Mouse (Mus musculus) cerebellum, adult 11 months (tissue): ENCODE measurements around the gene Nol4l.

Source experiments
- DNase-seq: peaks from one replicate; pipeline ENCODE4 v3.0.0; 2022

Gene Nol4l

DNA sequence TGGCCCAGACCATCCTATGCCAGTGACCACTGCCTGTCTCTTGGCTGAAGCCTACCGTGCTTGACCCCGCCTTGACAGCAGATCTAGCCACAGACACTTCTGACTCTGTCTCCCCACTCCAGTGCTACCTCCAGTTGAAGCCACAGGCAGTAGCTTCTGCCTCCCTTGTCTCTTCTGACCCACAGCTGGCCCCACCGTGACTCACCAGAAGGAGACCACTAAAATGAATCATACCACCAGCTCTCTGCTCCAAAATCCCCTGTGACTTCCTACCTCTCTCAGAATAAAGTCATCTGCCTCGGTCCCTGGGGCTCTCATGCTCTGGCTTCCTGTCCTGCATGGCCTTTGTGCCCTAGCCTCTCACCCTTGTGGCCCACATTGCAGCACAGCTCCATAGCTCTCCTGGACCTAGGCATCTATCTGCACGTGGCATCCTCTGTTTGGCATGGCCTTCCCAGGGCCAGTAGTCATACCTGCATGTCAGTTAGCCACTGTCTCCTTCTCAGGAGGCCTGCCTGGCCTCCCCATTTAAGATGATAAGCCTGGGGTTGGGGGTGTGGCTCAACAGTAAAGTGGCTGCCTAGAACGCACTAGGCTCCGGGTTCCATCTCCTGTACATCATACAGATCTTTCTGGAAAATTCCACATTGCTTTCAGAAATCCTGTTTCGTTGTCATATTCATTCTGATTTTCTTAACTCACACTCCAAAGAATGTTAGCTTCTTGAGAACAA, 13.3 kb upstream of the Nol4l start:
- DNase-seq = no peak

- DNase-seq = no peak
These were observed 9.1 kb upstream of the Nol4l start for GRCm38 (mm10) chr2:153538898-153539297.

- no peak for DNase-seq
These were observed 4.2 kb upstream of the Nol4l start for GRCm38 (mm10) chr2:153533981-153534380.

- no peak for DNase-seq
These were observed 1.2 kb upstream of the Nol4l start for GRCm38 (mm10) chr2:153530948-153531347.

DNA sequence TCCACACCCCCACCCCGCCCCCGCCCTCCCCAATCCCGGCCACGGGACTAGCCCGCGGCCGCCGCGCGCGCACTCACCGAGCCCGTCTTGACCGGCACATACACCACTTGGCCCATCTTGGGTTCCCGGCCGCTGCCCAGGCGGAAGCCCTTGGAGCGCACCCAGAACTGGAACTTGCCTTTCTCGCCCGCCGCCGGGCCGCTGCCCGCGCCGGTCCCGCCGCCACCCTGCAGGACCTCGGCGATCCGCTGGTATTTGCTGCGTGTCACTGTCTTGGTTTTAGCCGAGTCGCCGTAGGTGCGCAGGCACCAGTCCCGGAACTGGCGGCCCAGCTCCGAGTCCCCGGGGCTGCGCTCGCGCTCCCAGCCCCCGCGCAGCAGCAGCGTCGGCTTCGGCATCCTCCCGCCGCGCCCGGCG, 398 bp downstream of the Nol4l start:
- DNase-seq = peak; percentile 67

DNA sequence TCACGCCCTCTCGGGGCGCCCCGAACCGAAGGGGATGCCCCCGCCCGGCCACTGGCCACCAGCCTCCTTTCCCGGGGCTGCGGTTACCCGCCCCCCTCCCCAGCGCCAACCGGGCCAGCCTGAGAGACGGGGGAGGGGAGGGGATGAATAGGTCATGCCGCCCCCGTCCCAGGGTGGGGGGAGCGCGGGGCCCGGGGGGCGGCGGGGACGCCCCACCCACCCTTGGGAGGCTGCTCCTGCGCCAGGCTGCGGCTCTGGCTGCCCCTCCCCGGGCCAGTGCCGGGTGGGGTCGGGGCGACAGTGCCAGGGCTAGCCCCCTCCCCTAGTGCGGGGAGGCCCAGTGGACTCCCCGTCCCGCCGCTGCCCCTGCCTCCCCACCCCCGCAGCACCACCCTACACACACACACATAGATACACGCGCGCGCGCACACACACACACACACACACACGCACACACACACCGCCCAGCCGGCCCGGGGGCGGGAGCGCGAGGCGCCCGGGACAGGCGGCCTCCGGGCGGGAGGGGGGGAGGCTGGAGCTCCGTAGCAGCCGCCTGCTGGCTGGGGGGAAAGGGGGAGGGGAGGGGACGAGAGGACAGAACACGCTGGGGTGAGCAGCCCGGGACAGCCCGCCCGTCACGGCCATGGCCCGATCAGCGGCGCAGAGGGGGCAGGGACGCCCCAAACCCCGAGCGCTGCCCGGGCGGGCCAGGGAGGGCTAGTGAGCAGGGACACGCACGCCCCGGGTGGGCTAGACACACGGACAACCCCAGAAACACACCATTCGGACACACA, 1.0 kb downstream of the Nol4l start:
- DNase-seq = peak; percentile 57

DNA sequence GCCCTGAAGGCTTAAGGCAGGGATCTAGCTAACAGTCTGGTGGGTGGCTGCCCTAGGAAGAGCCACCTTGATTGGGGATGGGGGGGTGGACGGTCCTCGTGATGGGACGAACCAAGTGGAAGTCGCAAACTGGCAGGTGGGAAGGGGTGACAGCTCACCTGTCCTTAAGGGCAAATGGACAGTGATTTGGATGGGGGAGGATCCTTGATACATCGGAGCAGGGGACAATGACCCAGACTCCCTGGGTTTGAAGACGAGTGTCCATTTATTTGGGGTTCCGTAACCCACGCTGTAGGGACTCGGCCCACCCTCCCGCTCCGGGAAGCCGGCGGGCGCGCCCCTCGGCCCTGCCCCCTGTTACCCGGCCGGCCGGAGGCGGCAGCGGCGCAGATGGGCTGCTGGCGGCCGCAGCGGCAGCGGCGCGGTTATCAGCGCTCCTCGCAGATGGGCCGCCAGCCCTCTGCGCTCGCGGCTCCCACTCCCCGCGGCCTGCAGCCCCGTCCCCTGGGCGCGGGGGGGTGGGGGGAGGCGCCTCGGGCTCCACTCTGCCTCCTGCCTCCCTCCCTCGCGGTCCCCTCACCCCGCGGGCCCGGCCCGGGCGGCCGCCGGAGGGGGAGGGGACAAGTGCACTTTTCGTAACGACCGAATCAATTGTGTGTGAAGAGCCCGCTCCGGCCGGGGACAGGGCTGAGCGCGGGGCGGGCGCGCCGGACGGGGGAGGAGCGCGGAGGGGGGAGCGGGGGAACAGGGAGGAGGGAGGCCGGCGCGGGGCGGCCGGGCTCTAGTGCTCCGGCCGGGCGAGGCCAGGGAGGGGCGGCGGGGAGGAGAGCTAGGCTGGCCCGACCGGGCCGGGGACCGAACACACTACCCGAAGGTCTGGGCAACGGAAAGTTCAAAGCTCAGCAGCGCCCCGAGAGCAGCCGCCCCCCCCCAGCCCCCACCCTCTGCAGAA, 1.9 kb downstream of the Nol4l start:
- peak; percentile 61 for DNase-seq

DNA sequence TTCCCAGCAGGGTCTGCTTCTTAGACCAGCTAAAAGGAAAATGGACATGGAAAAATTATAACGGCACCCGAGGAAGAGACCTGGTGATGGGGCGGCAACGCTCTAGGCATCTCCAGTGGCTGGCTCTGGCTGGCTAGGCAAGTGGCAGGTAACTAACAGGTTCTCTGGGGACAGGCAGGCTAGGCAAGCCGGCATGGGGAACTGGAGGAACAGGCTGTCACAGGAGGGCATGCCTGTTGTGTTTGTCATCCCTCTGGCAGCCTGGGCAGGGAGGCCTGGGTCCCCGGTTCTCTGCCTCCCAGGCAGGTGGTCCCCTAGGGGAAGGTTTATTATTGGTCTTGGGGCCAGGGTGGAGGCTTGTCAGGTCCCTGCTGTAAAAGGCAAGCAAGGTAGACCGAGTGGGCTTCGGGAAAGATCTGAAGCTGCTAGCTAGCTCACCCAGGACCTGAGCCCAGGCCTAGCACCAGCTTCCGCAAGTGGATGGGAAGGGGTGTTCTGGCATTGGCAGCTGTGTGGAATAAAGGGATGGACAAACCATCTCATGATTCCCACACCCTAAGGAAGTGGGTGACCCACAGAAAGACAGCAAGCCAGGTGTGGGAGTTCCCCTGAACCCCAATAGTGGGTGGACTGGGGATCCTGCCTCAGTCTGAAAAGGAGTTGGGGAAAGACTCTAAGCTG, 2.8 kb downstream of the Nol4l start:
- DNase-seq = no peak

- no peak for DNase-seq
These were observed 3.9 kb downstream of the Nol4l start for GRCm38 (mm10) chr2:153525906-153526311.

DNA sequence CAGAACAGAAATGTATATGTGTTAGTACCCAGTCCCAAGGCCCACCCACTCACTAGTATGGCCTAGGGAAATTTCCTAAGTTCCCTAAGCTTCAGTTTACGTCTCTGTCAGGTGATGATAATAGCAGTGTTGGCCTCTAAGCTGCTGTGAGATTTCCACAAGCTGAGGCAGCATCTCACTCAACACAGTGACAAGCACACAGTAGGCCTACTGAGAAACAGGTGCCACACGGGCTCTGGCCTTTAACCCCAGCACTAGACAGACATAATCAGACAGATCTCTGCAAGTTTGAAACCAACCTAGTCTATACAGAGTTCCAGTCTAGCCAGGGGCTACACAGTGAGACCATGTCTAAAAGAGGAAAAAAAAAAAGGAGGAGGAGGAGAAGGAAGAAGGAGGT, 5.0 kb downstream of the Nol4l start:
- DNase-seq = no peak

- no peak for DNase-seq
These were observed 6.1 kb downstream of the Nol4l start for GRCm38 (mm10) chr2:153523656-153524055.

DNA sequence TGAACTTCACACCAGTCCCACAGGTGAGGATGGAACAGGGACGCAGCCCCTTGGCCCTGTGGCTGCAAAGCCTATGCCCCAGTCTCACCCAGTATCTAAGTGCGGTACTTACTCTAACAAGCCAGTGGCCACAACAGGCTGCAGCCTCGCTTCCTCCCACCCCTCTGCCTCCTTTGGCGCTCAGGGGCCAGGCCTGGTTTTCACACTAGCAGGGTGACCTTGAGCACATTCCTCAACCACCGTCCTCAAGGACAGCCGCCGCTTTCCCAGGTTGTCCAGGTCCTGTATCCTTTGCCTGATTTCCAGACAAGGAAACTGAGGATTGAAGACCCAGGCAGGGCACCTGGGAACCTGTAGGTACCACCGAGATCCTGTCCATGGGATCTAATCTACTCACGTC, 6.6 kb downstream of the Nol4l start:
- DNase-seq = no peak

GRCm38 (mm10) chr2:153522270-153522669, 7.5 kb downstream of the Nol4l start:
- DNase-seq = no peak

- no peak for DNase-seq
These were observed 9.7 kb downstream of the Nol4l start for GRCm38 (mm10) chr2:153520057-153520456.

DNA sequence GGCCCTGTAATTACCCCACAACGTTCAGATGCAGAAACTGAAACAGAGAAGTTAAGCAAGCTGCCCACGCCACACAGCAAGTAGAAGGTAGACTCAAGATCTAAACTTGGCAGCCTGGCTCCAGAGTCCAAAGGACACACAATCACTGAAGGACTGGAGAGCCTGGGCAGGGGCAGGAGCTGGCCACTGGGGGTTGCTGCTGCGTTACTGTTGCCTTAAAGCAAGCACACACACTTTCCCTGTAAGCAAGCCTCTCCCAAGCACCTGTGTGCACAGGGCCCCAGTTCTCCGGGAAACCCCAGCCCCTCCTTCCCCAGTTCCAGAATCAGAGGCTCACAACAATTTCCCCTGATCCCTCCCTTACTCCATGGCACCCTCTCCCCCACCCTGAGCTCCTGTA, 12.8 kb downstream of the Nol4l start:
- no peak for DNase-seq

GRCm38 (mm10) chr2:153515582-153515981, 14.2 kb downstream of the Nol4l start:
- peak; percentile 56 for DNase-seq

GRCm38 (mm10) chr2:153514497-153515380, 15.0 kb downstream of the Nol4l start:
- peak; percentile 48 for DNase-seq

- no peak for DNase-seq
These were observed 15.8 kb downstream of the Nol4l start for GRCm38 (mm10) chr2:153513983-153514382.

- peak; percentile 56 for DNase-seq
These were observed 17.1 kb downstream of the Nol4l start for GRCm38 (mm10) chr2:153512416-153513323.

GRCm38 (mm10) chr2:153511562-153511961, 18.2 kb downstream of the Nol4l start:
- no peak for DNase-seq
